Mouse (Mus musculus): ENCODE data around the gene Acoxl. TPM values are rescaled to one million over a fixed set of nuclear protein-coding genes. Genes with fewer than 3 reads are reported as not detected.

Acoxl gene
- total RNA-seq (2021), result under 1 TPM in 1 of 2 experiments, not detected in 1; 0.27 TPM
- long read RNA-seq, experiment 1, result 0 reads
- long read RNA-seq, experiment 2, result 0 reads

- no peak for DNase-seq
Observed at GRCm38 (mm10) chr2:127838576-127838975, at the start of gene Acoxl. TSS of gene Acoxl (plus strand) at chr2:127838876.

GRCm38 (mm10) chr2:127789138-127789537 is 49.5 kb upstream of the Acoxl start:
- DNase-seq, result no peak

GRCm38 (mm10) chr2:127789651-127790270 is 48.9 kb upstream of the Acoxl start:
- no peak for DNase-seq

- peak; percentile 85 for DNase-seq
Observed at GRCm38 (mm10) chr2:127791919-127792603, 46.6 kb upstream of the Acoxl start, which contains the start of gene Mtln. TSS of gene Mtln (minus strand) at chr2:127792488.

- peak; percentile 93 for DNase-seq
Observed at GRCm38 (mm10) chr2:127831401-127832102, 7.1 kb upstream of the Acoxl start, which contains the start of gene Bub1. TSS of gene Bub1 (minus strand) at chr2:127831865.

GRCm38 (mm10) chr2:127832103-127832832 is 6.4 kb upstream of the Acoxl start:
- DNase-seq, result no peak

GRCm38 (mm10) chr2:127832833-127833190 is 5.9 kb upstream of the Acoxl start:
- no peak for DNase-seq

GRCm38 (mm10) chr2:127839425-127839824 is 749 bp downstream of the Acoxl start:
- DNase-seq, result no peak

GRCm38 (mm10) chr2:127841402-127841801 is 2.7 kb downstream of the Acoxl start:
- no peak for DNase-seq

GRCm38 (mm10) chr2:127842421-127842820 is 3.7 kb downstream of the Acoxl start:
- no peak for DNase-seq

GRCm38 (mm10) chr2:127845346-127845982 is 6.8 kb downstream of the Acoxl start:
- no peak for DNase-seq

- DNase-seq, result no peak
Observed at GRCm38 (mm10) chr2:127846008-127846407, 7.3 kb downstream of the Acoxl start.

- no peak for DNase-seq
Observed at GRCm38 (mm10) chr2:127846571-127846970, 7.9 kb downstream of the Acoxl start.

GRCm38 (mm10) chr2:127850371-127850770 is 11.7 kb downstream of the Acoxl start:
- DNase-seq, result no peak

- peak; percentile 91 for DNase-seq
Observed at GRCm38 (mm10) chr2:127854332-127854991, 15.8 kb downstream of the Acoxl start.

- no peak for DNase-seq
Observed at GRCm38 (mm10) chr2:127864381-127864780, 25.7 kb downstream of the Acoxl start.

GRCm38 (mm10) chr2:127881063-127881462 is 42.4 kb downstream of the Acoxl start:
- no peak for DNase-seq

- DNase-seq, result peak; percentile 61
Observed at GRCm38 (mm10) chr2:127889432-127889831, 50.8 kb downstream of the Acoxl start.

GRCm38 (mm10) chr2:127889979-127890378 is 51.3 kb downstream of the Acoxl start:
- no peak for DNase-seq

- DNase-seq, result peak; percentile 23
Observed at GRCm38 (mm10) chr2:127890526-127890925, 51.9 kb downstream of the Acoxl start.

- no peak for DNase-seq
Observed at GRCm38 (mm10) chr2:127891056-127891455, 52.4 kb downstream of the Acoxl start.
